ENCODE assay signal across 9 mouse cellular contexts in the genomic region with DNA sequence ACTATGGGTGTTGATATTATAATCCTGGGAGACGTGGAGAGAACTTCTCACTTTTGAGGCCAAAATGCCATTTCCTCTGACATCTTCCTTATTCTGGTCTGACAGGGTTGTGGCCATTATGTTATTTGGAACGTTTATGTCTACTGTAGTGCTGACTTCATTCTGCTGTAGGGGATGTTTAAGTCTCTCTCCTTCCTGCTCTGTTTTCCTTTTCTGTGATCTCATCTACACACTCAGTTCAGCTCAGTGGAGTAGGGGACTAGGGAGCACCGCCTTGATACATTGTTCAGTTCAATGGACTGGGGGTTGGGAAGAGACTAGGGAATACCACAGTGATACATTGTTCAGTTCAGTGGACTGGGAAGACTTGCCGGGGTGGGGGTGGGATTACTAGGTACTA. TPM values are rescaled to one million over a fixed set of nuclear protein-coding genes. Genes with fewer than 3 reads are reported as not detected.
DNase-seq lines count a peak whose midpoint lies in the region; ATAC-seq and TF ChIP-seq lines count a peak whose summit lies in the region.
"Had no signal": no experiment of that assay in that cellular context is flagged by ENCODE, and none has a peak within 500 bp of the region (broad histone marks: within the 10 kb centered on the region; RNA-seq: fewer than 3 reads in every experiment).

No protein-coding gene starts in this region.

- 23% methylated on average over 4 of the region's 4 CpGs for WGBS in forebrain, embryonic 16.5 days
- WGBS in forebrain, embryonic 10.5 days, result 53% methylated on average over 4 of the region's 4 CpGs
- 24% methylated on average over 4 of the region's 4 CpGs for WGBS in lung, postnatal 0 days
- 38% methylated on average over 4 of the region's 4 CpGs for WGBS in neural tube, embryonic 13.5 days

- H3K36me3 ChIP-seq in forebrain, embryonic 16.5 days (ENCODE audit: control insufficient read depth, insufficient read depth), result no peaks in the 10 kb centered on the region; the same call in 1 of the 2 replicates
- H3K36me3 ChIP-seq in forebrain, embryonic 10.5 days (replicated peaks), result peaks cover 6% of the 10 kb centered on the region
- H3K36me3 ChIP-seq in lung, postnatal 0 days (ENCODE audit: insufficient read depth, low read length), result no peaks in the 10 kb centered on the region
- peaks cover 3% of the 10 kb centered on the region; the same call in 1 of the 2 replicates for H3K36me3 ChIP-seq in neural tube, embryonic 13.5 days

- no peak overlapping the region for H3K4me2 ChIP-seq in forebrain, embryonic 16.5 days (ENCODE audit: low read length)
- no peak overlapping the region for H3K4me2 ChIP-seq in lung, postnatal 0 days (replicated peaks; ENCODE audit: low read depth, low read length)
- H3K4me2 ChIP-seq in neural tube, embryonic 13.5 days, result no peak overlapping the region

- H3K4me3 ChIP-seq in forebrain, embryonic 16.5 days (replicated peaks; ENCODE audit: low read length), result no peak overlapping the region
- H3K4me3 ChIP-seq in forebrain, embryonic 10.5 days, result no peak overlapping the region
- H3K4me3 ChIP-seq in lung, postnatal 0 days (ENCODE audit: low read depth, low read length), result no peak overlapping the region
- H3K4me3 ChIP-seq in neural tube, embryonic 13.5 days, result no peak overlapping the region

- TF ChIP-seq EP300 in lung, postnatal 0 days (IDR thresholded peaks at IDR 0.05), result no peak

- ATAC-seq in forebrain, embryonic 16.5 days, result 0 out of 2 replicates have a peak, but pooled peaks have one; percentile 34
- ATAC-seq in lung, postnatal 0 days, result peak; percentile 86
- ATAC-seq in granulocyte monocyte progenitor cell, adult 5-6 weeks (replicated peaks; ENCODE audit: poor library complexity, severe bottlenecking), result peak; percentile 43
- no peak for ATAC-seq in neural tube, embryonic 13.5 days (ENCODE audit: low read depth)

- H3K27me3 ChIP-seq in forebrain, embryonic 16.5 days (replicated peaks; ENCODE audit: control insufficient read depth, insufficient read depth, low read length), result no peaks in the 10 kb centered on the region
- H3K27me3 ChIP-seq in forebrain, embryonic 10.5 days (ENCODE audit: poor library complexity, severe bottlenecking), result no peaks in the 10 kb centered on the region
- H3K27me3 ChIP-seq in lung, postnatal 0 days (replicated peaks; ENCODE audit: insufficient read depth, low read length), result no peaks in the 10 kb centered on the region
- H3K27me3 ChIP-seq in neural tube, embryonic 13.5 days, result no peaks in the 10 kb centered on the region

- no peaks in the 10 kb centered on the region for H3K9me3 ChIP-seq in forebrain, embryonic 16.5 days (ENCODE audit: control insufficient read depth, low read length)
- no peaks in the 10 kb centered on the region for H3K9me3 ChIP-seq in forebrain, embryonic 10.5 days
- H3K9me3 ChIP-seq in lung, postnatal 0 days (ENCODE audit: low read length), result no peaks in the 10 kb centered on the region
- H3K9me3 ChIP-seq in neural tube, embryonic 13.5 days, result no peaks in the 10 kb centered on the region

- no peak overlapping the region for H3K9ac ChIP-seq in forebrain, embryonic 16.5 days (replicated peaks; ENCODE audit: low read depth, low read length)
- H3K9ac ChIP-seq in lung, postnatal 0 days (replicated peaks; ENCODE audit: low read depth), result no peak overlapping the region
- H3K9ac ChIP-seq in neural tube, embryonic 13.5 days, result no peak overlapping the region

- no peak for DNase-seq in forebrain, embryonic 10.5 days (ENCODE audit: extremely low spot score, low spot score)
- DNase-seq in lung, postnatal 0 days (ENCODE audit: low spot score), result peak; percentile 66
- no peak for DNase-seq in lung, postnatal 4 days
- DNase-seq in right cerebral cortex, postnatal 36 days (ENCODE audit: low spot score in 2 of 2), result no peak
- DNase-seq in lung, postnatal 25 days (ENCODE audit: low spot score), result no peak
- DNase-seq: gastrocnemius, postnatal 10 days had no signal

- no peak for TF ChIP-seq CTCF in lung, postnatal 0 days (IDR thresholded peaks at IDR 0.05)

- H3K27ac ChIP-seq in forebrain, embryonic 16.5 days (ENCODE audit: low read length), result no peak overlapping the region
- no peak overlapping the region for H3K27ac ChIP-seq in forebrain, embryonic 10.5 days
- peak overlapping the region; percentile 39; the same call in 1 of the 2 replicates for H3K27ac ChIP-seq in lung, postnatal 0 days (ENCODE audit: low read length)
- H3K27ac ChIP-seq in neural tube, embryonic 13.5 days (replicated peaks), result 0 out of 2 replicates have a peak overlapping the region, but pooled peaks have one; percentile 23

- H3K4me1 ChIP-seq in forebrain, embryonic 16.5 days (replicated peaks; ENCODE audit: control insufficient read depth, insufficient read depth, low read length), result peaks cover 37% of the 10 kb centered on the region
- peaks cover 57% of the 10 kb centered on the region for H3K4me1 ChIP-seq in forebrain, embryonic 10.5 days
- H3K4me1 ChIP-seq in lung, postnatal 0 days (ENCODE audit: insufficient read depth, low read depth, low read length), result peaks cover 8% of the 10 kb centered on the region; the same call in 1 of the 2 replicates
- H3K4me1 ChIP-seq in neural tube, embryonic 13.5 days (replicated peaks), result peaks cover 52% of the 10 kb centered on the region

RNA-seq across cellular contexts. Expression of a gene that starts 7.4 kb away (rescaled TPM):
- 49.9 and 53.6 TPM in 2 replicates for polyA plus RNA-seq in forebrain, embryonic 16.5 days (2015; fragmentation: Nextera tagmentation; extraction: Ambion mirVana)
- 17.6 and 18.2 TPM in 2 replicates for polyA plus RNA-seq in forebrain, embryonic 10.5 days (2016; fragmentation: Nextera tagmentation; extraction: Ambion mirVana)
- polyA plus RNA-seq in lung, postnatal 0 days (2015; fragmentation: Nextera tagmentation; extraction: Ambion mirVana), result 12.6 and 15.1 TPM in 2 replicates
- 28.1 and 41.6 TPM in 2 replicates for total RNA-seq in granulocyte monocyte progenitor cell, adult 5-6 weeks (2014; fragmentation: Nextera tagmentation)
- 36.3 and 40.0 TPM in 2 replicates for total RNA-seq in granulocyte monocyte progenitor cell, adult 5-6 weeks (2017)
- polyA plus RNA-seq in neural tube, embryonic 13.5 days (2015; fragmentation: Nextera tagmentation; extraction: Ambion mirVana), result 42.3 and 44.4 TPM in 2 replicates

Comparison
In these comparisons a context has a peak if more than half of its experiments do, and no peak if none do; other contexts are left out.
1. H3K27ac ChIP-seq: peak in lung, postnatal 0 days (single experiment) and neural tube, embryonic 13.5 days (single experiment); none in forebrain, embryonic 16.5 days (single experiment) and forebrain, embryonic 10.5 days (single experiment).